Mouse (Mus musculus) kidney, adult 18-20 months (tissue): ENCODE results near the gene Kcng4.

Source experiments
- DNase-seq: peaks from one replicate; pipeline ENCODE4 v3.0.0; 2021

Gene Kcng4

DNA sequence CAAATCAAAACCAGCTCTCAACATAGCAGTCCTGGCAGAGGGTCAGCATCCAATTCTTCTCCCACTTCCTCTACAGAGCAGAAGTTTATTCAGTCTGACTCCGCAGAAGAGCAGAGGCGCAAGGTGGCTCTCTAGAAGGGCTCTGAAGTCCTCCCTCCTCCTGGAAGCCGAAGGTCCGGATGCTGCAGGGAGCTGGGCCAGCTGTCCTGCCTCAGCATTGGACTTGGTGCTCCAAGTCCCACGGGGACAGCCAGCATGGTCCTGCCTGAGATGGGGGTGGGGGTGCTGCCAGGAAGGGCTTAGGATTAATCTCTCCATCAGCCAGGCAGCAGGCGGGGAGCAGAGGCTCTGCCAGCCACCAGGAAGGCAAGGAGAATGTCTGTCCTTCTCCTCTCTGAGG is at the start of gene Kcng4:
TSS of gene Kcng4 (minus strand) at position 303 of the 400 bp plus-strand sequence.
- DNase-seq, result peak; percentile 14

DNA sequence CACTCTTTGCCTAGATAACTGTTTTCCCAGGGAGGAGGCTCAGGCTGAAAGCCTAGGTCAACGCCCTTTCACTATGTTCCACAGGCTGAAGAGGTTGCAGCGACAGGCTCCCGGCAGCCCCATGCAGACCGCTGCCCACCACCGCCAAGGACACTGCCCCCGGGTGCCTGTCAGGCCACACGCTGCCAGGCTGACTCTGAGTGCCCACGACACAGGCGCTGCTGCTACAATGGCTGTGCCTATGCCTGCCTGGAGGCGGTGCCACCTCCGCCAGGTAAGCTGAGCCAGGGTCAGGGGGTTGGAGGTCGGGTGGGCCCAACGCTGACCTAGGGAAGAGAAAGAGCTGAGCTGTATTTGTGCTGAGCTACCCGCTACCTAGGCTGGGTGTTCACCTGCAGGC is 43.7 kb upstream of the Kcng4 start:
- DNase-seq, result no peak

DNA sequence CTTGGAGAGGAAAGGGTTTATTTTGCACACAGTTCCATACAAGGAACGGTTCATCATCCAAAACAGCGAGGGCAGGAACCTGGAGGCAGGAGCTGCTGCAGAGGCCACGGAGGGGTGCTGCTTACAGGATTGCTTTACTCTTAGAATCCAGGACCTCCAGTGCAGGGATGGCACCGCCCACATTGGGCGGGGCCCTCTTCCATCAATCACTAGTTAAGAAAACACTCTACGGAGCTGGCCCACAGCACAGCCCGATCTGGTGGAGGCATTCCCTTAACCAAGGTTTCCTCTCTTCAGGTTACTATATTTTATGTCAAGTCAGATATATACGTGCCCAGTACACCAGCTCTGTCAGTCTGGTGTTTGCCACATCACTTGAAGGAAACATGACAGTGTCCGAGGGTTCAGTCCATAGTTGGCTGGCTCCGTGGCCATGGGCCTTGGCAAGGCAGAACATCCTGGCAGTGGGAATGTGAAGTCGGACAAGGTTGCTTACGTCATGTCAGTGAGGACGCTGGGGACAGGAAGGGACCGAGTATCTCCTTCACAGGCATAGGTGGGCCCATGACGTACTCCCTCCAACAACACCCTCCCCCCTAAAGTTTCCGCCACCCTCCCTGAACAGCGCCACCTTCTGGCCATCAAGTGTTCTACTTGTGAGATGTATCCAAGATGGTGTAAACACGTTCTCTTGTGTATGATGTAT is 42.8 kb upstream of the Kcng4 start:
- DNase-seq, result peak; percentile 36

DNA sequence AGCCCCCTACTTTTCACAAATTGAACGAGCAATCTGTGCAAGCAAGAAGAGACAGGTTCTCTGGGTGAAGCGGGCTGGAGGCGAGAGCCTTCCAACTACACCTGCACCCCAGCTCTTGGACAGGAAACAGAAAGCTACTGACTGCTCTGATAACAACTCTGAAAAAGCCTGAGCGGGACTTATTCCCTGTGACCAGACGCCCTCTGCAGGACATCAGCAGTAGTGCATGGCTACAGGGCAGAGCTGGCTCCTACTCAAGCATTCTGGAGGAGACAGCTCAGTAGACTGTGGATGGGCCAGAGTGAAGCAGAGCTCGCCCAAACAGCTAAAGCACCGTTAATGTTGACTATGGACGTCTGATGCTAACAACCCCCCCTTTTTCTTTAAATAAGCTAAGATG is 40.9 kb upstream of the Kcng4 start:
- DNase-seq, result peak; percentile 94

DNA sequence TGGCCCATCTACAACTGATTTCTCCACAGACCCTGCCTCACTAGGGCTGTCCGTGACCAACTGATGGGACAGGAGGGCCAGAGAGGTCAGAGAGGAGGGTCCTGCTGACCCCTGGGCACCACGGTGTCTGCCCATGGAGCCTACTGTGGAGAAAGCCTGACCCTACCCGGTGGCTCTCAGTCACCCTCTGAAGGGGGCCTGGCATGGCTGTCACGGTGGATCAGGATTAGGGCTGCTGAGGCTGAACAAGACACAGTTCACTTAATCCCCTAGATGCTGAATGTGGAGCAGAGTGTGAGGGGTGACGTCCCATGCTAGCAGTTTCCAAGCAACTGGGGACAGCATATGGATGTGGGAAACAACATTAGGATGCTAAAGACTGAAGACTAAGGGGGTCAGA is 40.0 kb upstream of the Kcng4 start:
- no peak for DNase-seq

DNA sequence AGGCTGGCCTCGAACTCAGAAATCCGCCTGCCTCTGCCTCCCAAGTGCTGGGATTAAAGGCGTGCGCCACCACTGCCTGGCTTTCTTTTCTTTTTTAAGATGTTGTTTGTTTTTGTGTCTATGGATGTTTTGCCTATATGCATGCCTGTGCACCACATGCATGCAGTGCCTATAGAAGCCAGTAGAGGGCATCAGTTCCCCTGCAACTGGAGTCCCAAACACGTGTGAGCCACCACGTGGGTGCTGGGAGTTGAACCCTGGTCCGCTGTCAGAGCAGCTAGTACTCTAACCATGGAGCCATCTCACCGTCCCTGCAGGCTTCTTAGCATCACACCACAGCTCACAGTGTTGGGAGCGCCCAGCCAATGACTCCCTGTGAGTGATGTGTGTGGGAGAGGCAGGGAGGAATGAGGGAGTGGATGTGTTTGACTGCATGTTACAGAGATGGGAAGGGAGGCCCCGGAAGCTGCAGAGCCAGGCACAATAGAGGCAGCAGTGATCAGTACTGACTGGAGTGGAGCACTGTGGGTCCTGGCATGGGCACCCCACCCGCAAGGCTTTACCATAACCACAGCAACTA is 38.6 kb upstream of the Kcng4 start:
- DNase-seq, result no peak

DNA sequence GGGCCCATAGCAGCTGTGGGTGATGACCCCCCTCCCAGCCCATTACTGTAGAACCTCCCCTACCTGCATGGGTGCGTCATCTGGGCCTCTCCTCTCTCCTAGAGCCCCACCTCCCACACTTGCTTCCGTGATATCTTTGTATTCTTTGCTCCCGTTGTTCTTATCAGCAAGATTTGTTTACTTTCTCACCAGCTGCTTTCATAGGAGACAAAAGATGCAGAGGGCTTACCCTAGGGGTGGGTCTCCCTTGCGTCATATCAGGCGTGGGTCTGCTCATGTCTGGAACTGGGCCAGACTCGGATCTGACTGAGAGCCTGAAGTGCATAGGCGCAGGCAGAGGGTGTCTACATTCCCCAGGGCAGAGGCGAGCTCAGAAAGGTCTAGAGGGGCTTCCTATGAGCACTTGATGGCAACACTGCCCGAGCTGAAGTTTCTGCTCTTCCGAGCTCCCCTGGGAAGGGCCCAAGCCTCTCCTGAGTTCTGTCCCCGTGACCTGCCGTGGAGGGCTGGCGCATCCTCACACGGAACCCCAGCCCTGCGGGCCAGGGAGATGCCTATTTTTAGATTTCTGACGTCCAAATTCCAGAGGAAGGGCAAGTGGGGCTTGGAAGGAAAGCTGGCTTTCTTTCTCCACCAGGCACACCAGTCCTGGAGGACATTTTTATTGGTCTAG is 35.1 kb upstream of the Kcng4 start:
- DNase-seq, result peak; percentile 32

DNA sequence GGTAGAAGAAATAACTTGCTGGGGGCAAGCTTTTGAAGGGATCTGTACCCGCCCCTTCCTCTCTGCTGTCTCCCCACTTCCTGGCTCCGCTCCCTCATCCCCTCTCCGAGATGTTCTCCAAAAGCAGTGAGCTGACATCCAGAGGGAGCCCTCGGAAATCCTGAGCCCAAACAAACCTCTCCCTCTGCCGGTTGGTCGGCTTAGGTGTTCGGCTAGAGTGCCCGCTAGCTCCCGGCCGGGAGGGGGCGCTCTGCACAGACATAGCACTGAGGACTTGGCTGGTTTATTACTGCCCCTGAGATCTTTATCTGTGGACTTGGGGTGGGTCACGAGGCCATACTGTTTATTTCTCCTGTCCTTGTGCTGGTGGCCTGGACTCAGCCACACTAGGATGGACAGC is 33.8 kb upstream of the Kcng4 start:
- no peak for DNase-seq

DNA sequence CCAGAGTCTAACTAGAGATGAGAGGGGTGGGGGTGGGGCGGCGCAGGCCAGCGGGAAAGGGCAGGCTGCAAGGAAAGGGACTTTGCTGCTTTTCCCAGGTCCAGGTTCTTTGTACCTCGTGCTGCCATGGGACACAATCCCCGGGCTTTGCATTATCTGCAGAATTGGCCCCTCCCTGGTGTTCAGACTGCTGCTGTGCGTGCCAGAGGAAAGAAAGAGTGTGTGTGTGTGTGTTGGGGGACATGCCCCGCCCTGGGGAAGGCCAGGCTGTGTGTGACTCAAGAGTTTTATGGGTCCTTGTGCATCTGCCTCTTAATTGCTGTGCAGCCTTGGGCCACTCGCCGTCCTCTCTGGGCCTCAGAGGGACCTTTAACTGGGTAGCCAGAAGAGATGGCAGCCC is 33.0 kb upstream of the Kcng4 start:
- no peak for DNase-seq

DNA sequence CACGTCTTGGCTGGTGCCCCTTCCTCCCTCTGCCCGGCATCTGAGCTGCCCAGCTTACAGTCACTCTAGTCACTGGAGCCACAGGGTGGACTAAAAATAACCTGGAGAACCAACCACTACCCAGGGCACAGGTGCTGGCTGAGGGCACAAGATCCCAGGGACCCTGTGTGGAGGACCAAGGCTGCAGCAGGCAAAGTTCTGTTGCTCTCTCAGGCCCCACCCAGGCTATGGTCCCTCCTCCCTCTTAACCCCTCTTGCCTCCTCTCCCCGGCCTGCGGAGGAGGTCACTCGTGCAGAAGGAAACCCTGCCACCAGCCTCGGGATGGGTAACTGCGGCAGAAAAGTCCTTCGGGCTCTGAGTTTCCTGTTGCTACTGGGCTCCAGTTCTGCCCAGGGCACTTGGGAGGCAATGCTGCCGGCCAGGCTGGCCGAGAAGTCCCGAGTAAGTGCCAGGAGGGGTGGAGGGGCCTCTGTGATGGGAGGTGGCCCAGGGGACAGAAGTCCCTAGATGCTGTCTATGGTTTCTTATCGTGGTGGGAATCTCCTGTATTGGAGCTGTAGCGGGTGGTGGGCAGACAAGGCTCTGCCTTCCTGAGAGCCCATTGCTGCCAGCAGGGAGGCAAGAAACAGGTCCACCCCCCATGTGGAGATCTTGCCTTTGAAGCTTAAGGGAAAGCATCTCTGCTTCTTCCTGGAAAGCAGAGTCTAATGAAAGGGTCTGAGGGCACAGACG is 30.9 kb upstream of the Kcng4 start, which contains the start of gene Wfdc1:
TSS of gene Wfdc1 (plus strand) at position 147 of the 733 bp plus-strand sequence.
- DNase-seq, result no peak

DNA sequence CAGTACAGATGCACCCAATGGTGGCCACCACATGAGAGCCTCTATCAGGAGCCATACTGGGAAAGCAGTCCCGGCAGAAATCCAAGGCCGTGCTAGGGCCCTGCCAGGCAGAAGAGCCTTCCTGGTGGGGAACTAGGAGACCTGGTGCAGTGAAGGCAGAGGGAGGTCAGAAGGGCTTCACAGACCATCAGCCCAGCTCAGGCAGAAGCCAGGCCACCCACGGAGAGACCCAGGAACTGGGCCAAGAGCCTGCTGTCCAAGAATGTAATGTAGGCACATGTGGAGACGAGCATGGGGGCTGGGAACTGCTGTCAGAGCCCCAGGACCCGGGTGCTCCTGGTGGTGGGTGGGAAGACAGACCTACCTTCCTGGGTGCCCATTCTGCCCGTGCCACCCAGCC is 29.8 kb upstream of the Kcng4 start:
- no peak for DNase-seq

DNA sequence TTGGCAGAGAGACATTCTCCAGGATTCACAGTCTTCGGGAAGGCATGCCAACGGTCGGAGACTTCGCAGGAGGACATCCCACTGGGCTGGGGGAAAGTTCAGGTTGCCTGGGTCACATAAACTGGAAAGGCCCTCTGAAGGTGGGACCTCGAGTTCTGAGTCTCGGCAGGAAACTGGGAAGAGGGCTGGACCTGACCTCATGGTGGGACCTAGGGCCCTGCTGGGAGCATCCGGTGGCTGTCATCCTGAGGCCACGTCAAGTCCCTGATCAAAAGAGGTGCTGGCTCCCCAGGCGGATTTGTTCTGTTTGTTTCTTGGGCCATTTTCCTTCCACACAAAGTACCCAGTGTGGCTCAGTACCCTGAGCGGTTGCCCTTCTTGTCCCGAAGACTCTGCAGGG is 28.0 kb upstream of the Kcng4 start:
- DNase-seq, result no peak

DNA sequence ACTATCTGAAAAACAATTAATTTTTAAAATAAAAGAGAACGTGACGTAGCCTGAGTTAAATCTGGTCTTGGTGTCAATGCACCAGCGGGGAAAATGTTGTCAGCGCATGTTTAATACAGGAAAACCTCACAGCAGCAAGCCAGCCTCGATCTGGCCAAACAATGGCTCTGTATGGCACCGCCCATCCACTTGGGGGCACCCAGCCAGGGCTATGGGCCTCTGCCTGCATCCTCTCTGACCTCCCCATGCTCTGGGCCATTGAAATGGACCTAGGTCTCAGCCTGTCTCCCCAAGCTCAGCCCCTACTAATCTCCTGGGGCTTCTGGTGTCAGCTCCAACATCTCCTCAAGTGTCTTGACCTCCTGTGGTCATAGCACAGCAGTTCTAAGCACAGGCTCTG is 26.4 kb upstream of the Kcng4 start:
- DNase-seq, result no peak

DNA sequence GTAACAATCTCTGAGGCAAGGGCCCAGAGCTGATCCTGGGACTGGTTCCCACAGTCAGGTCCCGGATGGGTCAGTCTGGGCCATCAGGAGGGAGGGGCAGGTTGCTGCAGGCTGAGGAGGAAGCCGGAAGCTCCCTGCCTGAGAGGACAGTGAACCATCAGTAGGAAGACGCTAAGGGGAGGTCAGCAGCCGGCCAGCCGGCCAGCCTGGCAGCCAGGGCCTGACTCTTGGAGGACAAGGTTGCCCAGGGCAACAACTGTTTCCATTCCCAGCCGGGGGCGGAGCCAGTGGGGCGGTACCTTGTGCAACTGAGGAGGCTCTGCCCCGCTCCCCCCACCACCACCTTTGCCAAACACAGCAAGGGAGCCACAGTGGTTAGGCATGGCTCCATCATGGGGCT is 25.6 kb upstream of the Kcng4 start:
- DNase-seq, result peak; percentile 60

DNA sequence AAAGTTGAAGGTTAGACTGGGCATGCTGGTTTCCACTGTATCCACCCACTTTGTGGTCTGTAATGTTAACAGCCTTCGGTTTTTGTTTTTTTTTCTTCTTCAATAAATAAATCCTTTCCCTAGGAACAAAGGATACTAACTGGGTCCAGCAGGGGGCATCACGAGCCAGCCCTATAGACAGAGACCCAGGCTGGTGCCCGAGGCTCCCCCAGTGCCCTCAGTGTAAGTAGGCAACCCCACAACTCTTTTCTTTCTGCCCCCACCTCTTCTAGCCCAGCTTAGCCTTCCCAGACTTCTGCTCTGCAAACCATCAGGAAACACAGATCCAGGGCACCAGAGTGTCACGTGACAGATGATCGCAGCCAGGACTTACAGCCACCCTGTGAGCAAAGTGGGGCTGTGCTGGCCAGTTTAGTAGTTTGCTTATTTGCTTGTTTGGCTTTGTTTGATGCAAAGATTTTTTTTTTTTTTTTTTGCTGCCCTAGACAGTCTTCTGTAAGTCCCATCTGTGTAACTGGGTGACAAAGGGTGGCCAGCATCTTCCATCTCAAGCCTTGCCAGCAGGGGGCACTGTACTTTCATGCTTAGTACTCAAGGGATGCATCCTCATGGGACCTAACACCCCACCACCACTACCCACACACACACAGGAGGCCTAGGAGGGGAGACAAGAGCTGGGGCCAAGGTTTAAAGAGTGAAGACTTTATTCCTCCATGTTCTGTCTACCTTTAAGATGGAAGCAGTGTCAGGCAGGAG is 21.4 kb upstream of the Kcng4 start:
- DNase-seq, result peak; percentile 50

DNA sequence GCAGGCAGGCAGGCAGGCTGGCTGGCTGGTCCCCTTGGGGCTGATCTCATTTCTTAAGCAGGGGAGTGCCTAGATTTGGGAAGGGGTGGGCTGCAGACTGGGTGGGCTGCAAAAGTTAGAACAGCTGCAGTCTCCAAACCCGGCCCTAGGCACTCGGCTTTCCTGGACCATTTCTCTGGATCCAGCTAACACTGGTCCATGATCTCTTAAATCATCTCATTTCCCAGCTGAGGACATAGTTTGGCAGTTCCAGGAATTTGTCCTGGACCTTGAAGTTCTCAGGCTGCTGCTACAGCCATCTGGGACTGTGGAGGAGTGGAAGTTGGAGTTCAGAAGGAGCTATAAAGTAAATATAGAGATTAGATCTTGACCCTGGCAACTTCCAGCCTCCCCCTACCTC is 15.8 kb upstream of the Kcng4 start:
- no peak for DNase-seq

DNA sequence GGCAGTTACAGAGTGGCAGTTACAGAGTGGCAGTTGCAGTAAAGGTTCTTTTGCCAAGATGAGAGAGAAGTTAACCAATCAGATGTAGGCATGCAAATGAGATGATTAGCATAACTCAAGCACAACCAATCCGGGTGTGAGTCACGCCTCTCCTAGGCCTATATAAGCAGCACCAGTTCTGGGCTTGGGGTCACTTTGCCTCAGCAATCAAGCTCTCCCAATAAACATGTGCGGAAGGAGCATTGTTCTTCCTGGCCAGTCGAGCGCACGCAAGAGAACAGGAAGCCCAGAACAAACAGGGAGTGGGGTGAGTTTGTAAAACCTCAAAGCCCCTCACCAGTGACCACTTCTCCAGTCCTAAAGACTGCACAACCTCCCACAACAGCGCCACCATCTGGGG is 11.4 kb upstream of the Kcng4 start:
- DNase-seq, result no peak

DNA sequence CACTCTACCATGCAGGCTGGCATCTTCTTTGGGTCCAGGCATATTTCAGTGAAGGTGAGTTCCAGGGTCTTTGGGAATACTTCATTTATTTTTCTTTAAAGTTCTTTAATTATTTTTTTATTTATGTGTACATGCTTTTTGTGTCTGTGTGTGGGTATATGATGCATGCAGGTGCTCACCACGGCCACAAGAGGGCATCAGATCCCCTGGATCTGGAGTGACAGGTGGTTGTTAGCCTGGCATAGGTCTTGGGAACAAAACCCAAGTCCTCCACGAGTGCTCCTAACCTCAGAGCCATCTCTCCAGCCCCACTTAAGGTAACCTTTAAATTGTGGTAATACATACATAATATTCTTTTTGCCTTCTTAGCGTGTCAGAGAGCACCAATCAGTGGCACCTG is 10.7 kb upstream of the Kcng4 start:
- no peak for DNase-seq

DNA sequence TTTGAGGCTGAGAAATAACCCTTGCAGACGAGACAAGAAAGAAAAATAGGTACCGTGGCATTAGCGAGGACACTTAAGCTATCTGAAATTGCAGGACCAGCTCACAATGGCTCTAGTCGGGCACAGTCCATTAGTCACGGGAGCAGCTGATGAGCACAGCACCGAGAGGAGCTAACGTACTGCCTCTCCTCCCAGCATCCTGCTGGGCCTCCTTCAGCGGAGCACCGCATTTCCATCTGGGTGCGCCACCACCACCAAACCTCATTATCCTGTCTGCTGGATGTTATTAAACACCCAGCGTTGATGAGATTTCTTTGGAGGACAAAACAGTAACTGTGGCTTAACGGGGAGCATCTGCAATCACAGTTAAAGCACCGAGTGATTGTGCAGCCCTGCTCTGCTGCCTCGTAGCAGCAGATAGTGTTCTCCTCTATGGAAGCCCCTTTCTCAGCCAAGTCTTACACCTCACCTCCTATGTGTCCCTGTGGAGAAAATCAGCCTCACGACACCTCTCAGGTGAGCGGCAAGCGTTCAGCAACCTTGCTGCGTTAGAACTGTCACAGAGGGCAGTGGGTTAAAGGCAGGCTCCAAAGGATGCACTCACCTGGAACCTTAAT is 9.6 kb upstream of the Kcng4 start:
- DNase-seq, result no peak

DNA sequence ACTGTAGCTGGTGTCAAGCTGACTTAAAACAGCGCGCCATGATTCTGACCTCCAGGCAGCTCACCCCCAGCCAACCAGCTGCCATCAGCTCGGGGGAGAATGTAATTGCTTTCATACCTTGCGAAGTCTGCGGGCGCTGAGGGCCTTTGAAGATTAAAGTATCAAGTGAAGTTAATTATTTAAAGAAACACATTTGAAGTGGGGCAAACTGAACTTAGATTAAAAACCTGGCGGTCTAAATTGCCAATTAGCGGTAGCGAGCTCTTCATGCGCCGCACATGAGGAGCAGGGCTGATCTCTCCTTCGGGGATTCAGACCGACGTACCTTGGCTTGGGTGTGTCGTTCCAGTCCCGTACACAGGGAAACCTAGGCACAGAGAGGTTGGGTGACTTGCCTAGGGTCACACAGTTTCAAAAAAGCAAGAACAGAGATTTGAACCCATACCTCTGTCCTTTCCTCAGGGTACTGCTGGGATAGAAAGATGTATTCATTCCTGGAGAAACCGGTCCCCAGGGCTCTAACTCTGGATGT is 9.0 kb upstream of the Kcng4 start:
- no peak for DNase-seq

DNA sequence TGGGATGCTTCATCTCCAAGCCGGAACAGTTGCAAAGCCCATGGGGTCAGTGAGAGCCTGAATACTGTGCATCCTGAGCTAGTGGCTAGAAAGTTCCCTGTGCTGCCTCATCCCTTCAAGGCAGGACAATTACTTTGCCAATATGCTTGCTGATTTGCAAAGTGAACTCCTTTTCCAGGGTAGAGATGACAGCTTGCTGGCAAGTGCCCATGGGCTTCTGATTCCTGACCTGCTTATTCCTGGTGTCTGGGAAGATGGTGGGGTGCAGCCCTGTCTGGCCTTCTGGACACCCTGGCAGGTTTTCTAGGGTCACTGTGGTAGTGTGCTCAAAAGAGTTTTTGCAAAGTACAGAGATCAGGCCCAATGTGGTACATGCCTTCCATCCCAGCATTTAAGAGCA is 7.5 kb upstream of the Kcng4 start:
- no peak for DNase-seq

DNA sequence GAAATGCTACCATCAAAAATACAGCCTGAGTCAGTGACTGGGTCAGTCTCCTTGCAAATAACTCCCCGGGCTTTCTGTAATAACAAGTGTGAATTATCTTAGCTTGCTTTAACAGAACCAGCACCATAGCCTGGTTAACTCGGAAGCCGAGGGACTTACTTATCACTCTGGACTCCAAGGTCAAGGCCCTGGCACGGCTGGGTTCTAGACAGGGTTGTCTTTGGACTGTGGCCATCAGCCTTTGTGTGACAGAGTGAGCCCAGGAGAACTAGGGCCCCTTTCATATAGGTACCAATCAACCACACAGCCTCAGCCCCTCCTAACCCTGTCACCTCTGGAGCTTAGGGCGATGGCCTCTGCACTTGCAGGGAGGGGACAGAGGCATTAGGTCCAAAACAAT is 5.6 kb upstream of the Kcng4 start:
- DNase-seq, result no peak
